Mouse (Mus musculus) gastrocnemius, postnatal 10 days (tissue): ENCODE results near the gene Trim16. TPM values are rescaled to one million over a fixed set of nuclear protein-coding genes. Genes with fewer than 3 reads are reported as not detected.

Source experiments
- DNase-seq: peaks from one replicate; pipeline ENCODE4 v3.0.0; 2021; ENCODE audit warnings: mixed read lengths
- long read RNA-seq, 2 experiments: library from polyadenylated mRNA; stranded (forward); transcript quantifications; one replicate each; pipeline ENCODE4 v2.0.0; 2021
- total RNA-seq, 2 experiments: library from RNA; stranded (reverse); gene quantifications; 2 replicates each; pipeline ENCODE4 v1.2.3; 2021

The Trim16 gene
- total RNA-seq: 10 to 100 TPM; 23.1 to 24.2 TPM
- long read RNA-seq, experiment 1, transcript Trim16-201 (6 exons, 3,906 nt): major isoform, 46 of 51 reads
- long read RNA-seq, experiment 1, partial matches to known transcripts: 0 of 51 reads
- long read RNA-seq, experiment 1, other reads (novel, unspliced or antisense): 5 of 51 reads
- long read RNA-seq, experiment 2, transcript Trim16-201 (6 exons, 3,906 nt): major isoform, 42 of 46 reads
- long read RNA-seq, experiment 2, partial matches to known transcripts: 1 of 46 reads
- long read RNA-seq, experiment 2, other reads (novel, unspliced or antisense): 3 of 46 reads

- DNase-seq: peak; percentile 82
These were observed at the start of gene Trim16 for GRCm38 (mm10) chr11:62820059-62820541. Gene Trim16, plus strand, starts transcription at chr11:62820231.

- no peak for DNase-seq
These were observed 43.5 kb upstream of the Trim16 start for GRCm38 (mm10) chr11:62776510-62776909.

GRCm38 (mm10) chr11:62788935-62789616, 31.0 kb upstream of the Trim16 start, which contains the start of gene Zfp286:
Gene Zfp286, minus strand, starts transcription at chr11:62789462.
- DNase-seq: peak; percentile 81

GRCm38 (mm10) chr11:62789617-62789936, 30.5 kb upstream of the Trim16 start:
- DNase-seq: no peak

DNA sequence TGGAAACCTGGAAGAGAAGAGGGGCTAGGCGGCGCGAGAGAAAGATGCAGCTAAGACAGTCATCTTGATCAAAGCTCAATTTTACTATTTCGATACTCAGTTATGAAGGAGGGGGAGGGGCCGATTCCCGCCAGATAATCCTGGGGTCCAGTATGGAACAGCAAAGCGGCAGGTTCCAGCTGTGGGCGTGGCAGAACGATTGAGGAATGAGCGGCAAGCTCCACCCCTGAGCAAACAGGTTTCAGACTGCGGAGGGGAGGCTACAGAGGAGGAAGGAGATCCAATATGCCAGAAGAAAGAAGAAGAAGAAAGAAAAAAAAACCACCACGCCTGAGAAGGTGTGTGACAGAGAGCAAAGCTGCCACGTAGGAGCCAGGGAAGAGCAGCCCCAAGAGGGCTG, 15.9 kb upstream of the Trim16 start:
- DNase-seq: no peak

GRCm38 (mm10) chr11:62807965-62808364, 12.1 kb upstream of the Trim16 start:
- DNase-seq: no peak

GRCm38 (mm10) chr11:62809201-62809600, 10.8 kb upstream of the Trim16 start:
- no peak for DNase-seq

- no peak for DNase-seq
These were observed 7.8 kb upstream of the Trim16 start for GRCm38 (mm10) chr11:62812268-62812667.

- no peak for DNase-seq
These were observed 6.5 kb upstream of the Trim16 start for GRCm38 (mm10) chr11:62813497-62813896.

DNA sequence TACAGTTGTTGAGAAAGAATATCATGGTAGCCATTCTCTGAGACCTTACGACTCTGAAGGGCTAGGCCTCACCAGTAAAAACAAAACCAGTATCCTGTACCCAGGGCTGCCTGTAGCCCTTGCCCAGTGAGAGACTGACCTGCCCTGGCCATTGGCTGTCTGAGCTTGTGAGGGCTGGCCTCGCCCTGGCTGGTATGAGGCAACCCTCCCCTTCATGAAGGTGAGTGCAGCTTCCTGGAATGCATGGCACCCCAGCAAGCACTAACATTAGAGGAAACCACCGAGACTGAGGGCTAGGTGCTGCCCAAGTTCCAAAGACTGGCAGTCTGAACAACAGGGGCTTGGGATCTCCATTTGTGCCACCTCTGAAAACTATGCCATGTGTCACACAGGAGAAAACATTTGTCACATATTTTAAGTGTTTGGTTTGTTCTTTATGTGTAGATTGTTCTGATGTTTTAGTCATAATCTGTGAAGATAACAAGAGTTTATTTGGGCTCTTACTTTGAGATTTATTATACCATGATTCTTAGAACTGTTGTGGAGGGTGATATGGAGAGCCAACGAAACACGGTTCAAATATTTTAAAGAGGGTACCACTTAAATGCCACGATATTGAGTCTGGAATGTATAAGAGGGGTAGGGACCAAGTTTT, 5.9 kb upstream of the Trim16 start:
- no peak for DNase-seq

DNA sequence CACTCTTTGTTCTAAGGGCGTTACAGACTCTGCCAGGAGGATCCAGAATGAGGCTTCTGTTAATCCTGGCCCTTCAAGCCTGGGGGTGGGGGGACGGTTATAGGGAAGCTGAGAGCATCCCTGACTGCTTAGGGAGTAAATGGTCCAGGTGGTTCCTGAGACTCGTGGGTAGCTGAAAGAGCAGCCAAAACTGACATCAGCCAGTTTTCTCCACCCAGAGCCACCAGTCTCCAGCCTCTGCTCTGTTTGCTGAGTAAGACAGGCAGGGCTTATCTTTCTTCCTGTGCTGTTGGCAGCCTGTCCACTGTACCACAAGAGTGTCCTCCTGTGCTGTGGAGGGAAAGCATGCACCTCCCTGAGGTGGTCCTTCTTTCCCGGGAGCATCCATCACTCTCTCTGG, 5.4 kb upstream of the Trim16 start:
- no peak for DNase-seq

DNA sequence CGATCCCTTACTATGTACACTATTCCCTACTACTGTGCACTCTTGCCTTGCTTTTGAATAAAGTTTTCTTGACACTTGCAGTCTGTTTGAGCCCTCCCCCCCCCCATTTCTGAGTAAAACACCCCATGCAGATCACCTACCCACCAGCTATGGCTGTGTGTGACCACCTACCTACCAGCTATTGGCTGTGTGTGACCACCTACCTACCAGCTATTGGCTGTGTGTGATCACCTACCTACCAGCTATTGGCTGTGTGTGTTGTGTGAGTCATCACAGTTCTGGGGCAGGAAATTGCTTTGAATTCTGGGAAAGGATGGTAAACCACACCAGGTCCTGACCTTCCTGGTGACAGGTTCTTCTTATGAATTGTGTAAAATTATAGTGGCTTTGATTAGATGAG, 4.6 kb upstream of the Trim16 start:
- DNase-seq: no peak

DNA sequence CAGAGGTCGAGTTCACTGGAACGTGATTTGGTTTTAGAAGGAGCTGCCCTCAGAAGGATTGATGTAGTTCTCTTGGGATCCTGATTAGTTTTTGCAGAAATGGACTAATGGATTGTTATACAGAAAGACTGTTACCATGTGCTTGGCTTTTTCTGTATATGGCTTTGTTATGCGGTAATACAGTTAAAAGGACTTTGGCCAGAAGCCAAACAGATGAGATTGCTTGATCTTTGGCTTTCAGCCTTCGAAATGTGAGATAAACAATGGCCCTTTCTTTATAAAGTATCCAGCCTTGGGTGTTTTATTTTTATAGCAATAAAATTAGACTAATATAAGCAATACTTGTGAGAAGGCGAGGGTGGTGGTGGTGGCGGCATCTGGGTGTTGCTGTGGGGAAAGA, 3.4 kb upstream of the Trim16 start:
- DNase-seq: no peak

GRCm38 (mm10) chr11:62819059-62819686, 858 bp upstream of the Trim16 start:
- DNase-seq: no peak

GRCm38 (mm10) chr11:62820661-62821437, 818 bp downstream of the Trim16 start:
- peak; percentile 32 for DNase-seq

DNA sequence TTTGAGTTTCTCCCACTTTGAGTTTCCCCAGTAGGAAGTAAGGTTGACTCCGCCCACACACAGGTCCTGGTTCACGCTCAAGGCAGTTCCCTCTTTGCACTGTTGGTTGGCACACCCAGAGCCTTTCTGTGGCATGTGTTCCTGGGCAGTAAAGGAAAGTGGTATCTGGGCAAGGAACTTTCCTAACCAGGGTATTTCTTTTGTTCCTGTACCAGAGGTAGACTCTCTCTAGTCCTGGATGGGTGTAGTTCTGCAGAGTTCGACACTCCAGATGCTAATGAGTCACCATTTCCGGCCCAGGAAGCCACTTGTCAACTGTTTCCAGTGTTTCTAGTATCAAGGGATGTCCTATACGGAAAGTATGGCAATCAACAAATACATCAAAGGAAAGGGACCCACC, 1.9 kb downstream of the Trim16 start:
- no peak for DNase-seq

GRCm38 (mm10) chr11:62824211-62824610, 4.2 kb downstream of the Trim16 start:
- no peak for DNase-seq

DNA sequence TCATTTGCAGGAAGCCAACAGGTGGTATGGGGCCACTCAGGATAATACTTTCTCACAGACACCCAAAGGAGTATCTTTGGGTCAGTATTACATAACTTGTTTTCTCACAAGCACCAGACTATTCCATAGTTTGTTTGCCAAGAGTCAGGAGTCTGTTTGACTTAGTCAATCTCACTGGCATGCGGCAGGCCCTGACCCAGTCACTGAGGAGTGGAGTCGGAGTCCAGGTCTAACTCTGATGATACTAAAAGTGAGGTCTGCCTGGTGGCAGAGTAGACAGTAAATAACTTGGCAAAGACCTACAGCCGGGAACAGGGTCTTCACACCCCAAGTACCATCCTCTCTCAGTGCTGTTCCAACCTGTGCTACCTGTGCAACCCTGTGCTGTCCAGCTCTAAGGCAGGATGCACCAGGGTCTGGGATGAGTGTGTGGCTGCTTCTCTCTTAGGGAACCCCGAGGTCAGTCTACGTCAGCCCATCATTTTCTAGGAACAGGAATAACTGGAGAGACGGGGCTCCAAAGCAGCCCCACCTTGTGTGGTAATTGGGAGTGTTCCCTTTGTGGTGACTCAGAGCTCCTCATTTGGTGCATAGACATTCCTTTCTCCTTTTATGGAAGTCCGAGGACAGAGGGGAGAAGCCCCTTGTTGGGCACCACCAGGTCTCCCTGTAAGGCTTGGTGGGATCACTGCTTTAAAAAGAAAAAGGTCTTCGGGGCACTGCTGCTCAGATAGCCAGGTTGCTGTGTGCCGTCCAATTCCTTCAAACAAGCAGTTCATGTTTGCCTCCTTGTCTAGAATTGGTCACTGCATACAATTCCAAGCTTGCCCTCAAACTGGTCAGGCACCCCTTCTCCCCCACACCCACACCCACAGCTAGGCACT, 5.4 kb downstream of the Trim16 start:
- DNase-seq: no peak

- no peak for DNase-seq
These were observed 6.2 kb downstream of the Trim16 start for GRCm38 (mm10) chr11:62826106-62826733.

DNA sequence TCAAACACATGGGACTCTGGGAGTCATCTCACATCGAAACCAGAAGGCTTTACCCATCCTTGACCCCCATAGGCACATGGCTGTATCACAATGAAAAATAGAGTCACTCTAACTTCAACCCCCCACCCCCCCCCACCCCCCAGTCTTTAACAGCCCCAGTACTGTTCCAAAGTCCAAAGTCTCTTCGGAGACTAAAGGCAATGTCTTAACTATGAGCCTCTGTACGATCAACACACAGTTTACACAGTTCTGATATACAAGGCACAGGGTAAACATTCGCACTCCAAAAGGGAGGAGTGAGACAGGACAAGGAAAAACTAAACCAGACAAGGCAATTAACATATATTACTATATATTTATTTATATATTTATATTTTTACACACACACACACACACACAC, 7.1 kb downstream of the Trim16 start:
- no peak for DNase-seq

GRCm38 (mm10) chr11:62827911-62828310, 7.9 kb downstream of the Trim16 start:
- no peak for DNase-seq
